Mouse (Mus musculus) forebrain, postnatal 0 days (tissue): ENCODE measurements at regions not wholly inside any gene's neighbourhood (a gene's known extent, or its start where the extent isn't known, plus 50 kb on each side); places are given as distances from the start of the nearest gene placed in this dataset.

ENCODE experiments used
- ATAC-seq: fragments of 200-750 bp; cut with Nextera tagmentation; 2 replicates; pipeline ENCODE4 v1.8.0; 2017; ENCODE audit warnings: mild to moderate bottlenecking, moderate library complexity
- DNase-seq: peaks from one replicate; pipeline ENCODE4 v3.0.0-alpha.2; 2015
- H3K27ac ChIP-seq: fragments of 300-500 bp; sonication (generic); 2 replicates; pipeline ENCODE4 v1.5.1; 2014; ENCODE audit warnings: low read depth, mild to moderate bottlenecking, antibody characterized with exemption, low read length, moderate library complexity, mixed read lengths
- H3K27me3 ChIP-seq: fragments of 300-500 bp; sonication (generic); 2 replicates; pipeline ENCODE4 v1.6.1; 2014; ENCODE audit warnings: mild to moderate bottlenecking, low read length, mixed read lengths; ENCODE audit not compliant: insufficient read depth
- H3K36me3 ChIP-seq: fragments of 300-500 bp; sonication (generic); 2 replicates; pipeline ENCODE4 v1.6.1; 2014; ENCODE audit warnings: mild to moderate bottlenecking, moderate library complexity; ENCODE audit not compliant: insufficient read depth
- H3K4me1 ChIP-seq: fragments of 300-500 bp; sonication (generic); 2 replicates; pipeline ENCODE4 v1.6.1; 2014; ENCODE audit warnings: antibody characterized with exemption; ENCODE audit not compliant: insufficient read depth
- H3K4me2 ChIP-seq: fragments of 300-500 bp; sonication (generic); 2 replicates; pipeline ENCODE4 v1.6.1; 2014; ENCODE audit warnings: low read depth, mild to moderate bottlenecking, moderate library complexity
- H3K4me3 ChIP-seq: fragments of 300-500 bp; sonication (generic); 2 replicates; pipeline ENCODE4 v1.5.1; 2014; ENCODE audit warnings: low read depth, low read length, mixed read lengths
- H3K9ac ChIP-seq: fragments of 300-500 bp; sonication (generic); 2 replicates; pipeline ENCODE4 v1.6.1; 2014; ENCODE audit warnings: mild to moderate bottlenecking
- H3K9me3 ChIP-seq: fragments of 300-500 bp; sonication (generic); 2 replicates; pipeline ENCODE4 v1.6.1; 2016; ENCODE audit warnings: low read length
- CTCF ChIP-seq: sonication (generic); IDR thresholded peaks from 2 replicates; pipeline ENCODE4 v1.5.1; 2016; ENCODE audit warnings: antibody characterized with exemption, control low read depth, low read depth
- WGBS: fragments of 180-500 bp; shearing (Covaris S2); extraction: QIAGEN DNeasy Blood & Tissue Kit; methylation state at CpG from one replicate; pipeline ENCODE4 v1.1.7; 2014; 5-methylcytosine and 5-hydroxymethylcytosine counted together

DNA sequence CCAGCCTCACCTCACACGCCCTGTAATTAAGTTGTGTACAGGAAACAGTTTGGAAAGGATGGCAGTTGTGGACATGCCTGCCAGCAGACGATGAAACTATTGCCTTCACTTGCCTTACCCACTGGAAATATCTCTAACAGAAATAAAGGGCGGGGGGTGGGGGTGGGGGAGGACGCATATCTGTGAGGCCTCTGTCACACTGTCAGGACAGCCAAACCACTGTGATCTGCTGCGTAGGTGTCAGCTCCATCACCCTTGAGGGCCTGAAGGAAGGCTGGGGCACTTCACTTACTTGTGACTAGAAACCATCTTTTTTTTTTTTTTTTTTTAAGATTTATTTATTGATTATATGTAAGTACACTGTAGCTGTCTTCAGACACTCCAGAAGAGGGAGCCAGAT, 106.8 kb upstream of the Bach2 start:
- TF ChIP-seq CTCF, result no peak
- Histone ChIP-seq H3K9me3 (no peaks in the 10 kb centered on the region), H3K27ac (no peak overlapping the region), H3K4me1 (no peaks in the 10 kb centered on the region), H3K4me2 (no peak overlapping the region), H3K27me3 (no peaks in the 10 kb centered on the region), H3K9ac (no peak overlapping the region), H3K36me3 (no peaks in the 10 kb centered on the region), H3K4me3 (no peak overlapping the region)
- 91% methylated on average over 5 of the region's 5 CpGs for WGBS
- no peak for DNase-seq
- ATAC-seq, result no peak

DNA sequence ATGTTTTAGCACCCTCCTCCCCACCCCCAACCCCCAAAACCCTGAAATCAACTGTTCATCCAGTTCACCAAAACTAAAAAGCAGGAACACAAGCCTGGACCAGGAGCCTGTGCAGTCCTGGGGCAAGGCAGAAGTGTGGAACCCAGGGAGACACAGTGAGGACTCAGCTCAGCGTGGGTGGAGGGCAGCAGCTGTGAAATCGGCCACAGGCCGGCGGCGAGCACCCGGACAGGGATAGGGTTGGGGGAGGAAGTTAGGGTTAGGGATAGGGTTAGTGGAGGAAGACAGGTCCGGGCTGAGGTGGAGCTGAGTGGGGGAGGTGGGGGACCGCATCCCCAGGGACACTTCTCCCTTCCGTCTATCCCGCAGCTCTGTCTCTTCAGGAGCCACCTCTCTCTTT, 102.5 kb upstream of the Bach2 start:
- 82% methylated on average over 10 of the region's 10 CpGs for WGBS
- Histone ChIP-seq H3K27ac (no peak overlapping the region), H3K9ac (no peak overlapping the region), H3K4me3 (no peak overlapping the region), H3K9me3 (no peaks in the 10 kb centered on the region), H3K27me3 (no peaks in the 10 kb centered on the region), H3K4me1 (no peaks in the 10 kb centered on the region), H3K36me3 (no peaks in the 10 kb centered on the region), H3K4me2 (no peak overlapping the region)
- DNase-seq (no peak), ATAC-seq (no peak)
- TF ChIP-seq CTCF, result no peak

DNA sequence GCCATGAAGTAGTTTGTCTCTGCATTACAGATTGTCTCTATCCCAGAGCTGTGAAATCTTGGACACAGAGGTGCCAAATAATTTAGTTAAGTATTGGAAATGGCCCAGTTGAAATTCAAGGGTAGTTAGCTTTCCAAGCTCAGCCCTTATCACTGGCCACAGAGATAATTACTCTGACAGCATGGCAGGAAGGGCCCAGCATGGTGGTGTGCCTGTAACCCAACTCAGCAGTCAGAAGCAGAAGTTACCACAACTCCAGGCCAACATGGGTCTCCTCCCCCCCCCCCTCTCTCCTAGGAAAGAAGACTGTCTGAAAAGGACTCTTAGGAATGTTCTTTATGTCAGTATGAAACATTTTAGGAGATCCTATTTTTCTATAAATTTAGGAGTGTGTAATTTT, 101.4 kb upstream of the Bach2 start:
- H3K4me1 ChIP-seq, result no peaks in the 10 kb centered on the region
- no peak overlapping the region for H3K9ac ChIP-seq
- TF ChIP-seq CTCF, result no peak
- H3K4me2 ChIP-seq, result no peak overlapping the region
- H3K9me3 ChIP-seq, result no peaks in the 10 kb centered on the region
- no peaks in the 10 kb centered on the region for H3K36me3 ChIP-seq
- H3K27ac ChIP-seq, result no peak overlapping the region
- H3K27me3 ChIP-seq, result no peaks in the 10 kb centered on the region
- DNase-seq (no peak), ATAC-seq (no peak)
- no peak overlapping the region for H3K4me3 ChIP-seq

DNA sequence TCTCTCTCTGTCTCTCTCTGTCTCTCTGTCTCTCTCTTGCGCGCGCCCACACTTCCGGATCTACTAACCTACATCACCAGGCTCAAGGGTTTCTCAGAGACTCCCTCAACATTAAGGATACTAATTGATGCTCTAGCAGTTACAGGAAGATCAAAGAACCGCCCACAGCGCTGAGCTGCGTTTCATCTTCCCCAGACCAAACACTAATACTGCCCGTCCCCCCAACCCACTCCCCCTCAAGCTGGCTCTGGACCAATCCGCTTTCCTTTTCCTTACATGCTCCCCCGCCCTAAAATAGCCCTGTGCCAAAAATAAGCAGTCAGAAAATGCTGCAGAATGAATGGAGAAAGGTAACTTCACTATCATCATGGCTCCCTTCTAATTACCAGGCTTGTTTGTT, 100.6 kb upstream of the Bach2 start:
- Histone ChIP-seq H3K27ac (no peak overlapping the region), H3K9ac (no peak overlapping the region), H3K4me2 (no peak overlapping the region), H3K9me3 (no peaks in the 10 kb centered on the region), H3K4me1 (no peaks in the 10 kb centered on the region), H3K27me3 (no peaks in the 10 kb centered on the region), H3K36me3 (no peaks in the 10 kb centered on the region), H3K4me3 (no peak overlapping the region)
- 51% methylated on average over 10 of the region's 10 CpGs for WGBS
- TF ChIP-seq CTCF, result no peak
- DNase-seq, result peak; percentile 49
- peak; percentile 62; the same call in 1 of the 2 replicates for ATAC-seq

DNA sequence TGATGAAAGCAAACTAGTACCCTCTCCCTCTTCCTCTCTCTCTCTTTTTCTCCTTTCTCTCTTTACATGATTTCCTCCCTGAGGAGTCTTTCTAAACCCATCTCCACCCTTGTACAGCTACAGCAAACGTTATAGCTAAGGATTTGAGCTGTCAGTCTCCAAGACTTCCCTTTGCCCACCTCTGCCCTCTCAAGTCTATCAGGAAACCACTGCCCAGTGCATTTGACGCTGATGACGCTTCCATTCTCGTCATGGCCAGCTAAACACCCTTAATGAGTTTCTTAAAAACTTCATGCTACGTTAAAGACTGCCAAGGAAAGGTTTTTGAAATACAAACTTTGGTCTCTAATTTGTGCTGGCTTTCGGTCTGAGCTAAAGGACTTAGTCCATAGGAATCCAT, 99.0 kb upstream of the Bach2 start:
- DNase-seq, result no peak
- 71% methylated on average over 6 of the region's 6 CpGs for WGBS
- H3K4me3 ChIP-seq, result no peak overlapping the region
- H3K9me3 ChIP-seq, result no peaks in the 10 kb centered on the region
- no peaks in the 10 kb centered on the region for H3K27me3 ChIP-seq
- H3K4me2 ChIP-seq, result no peak overlapping the region
- ATAC-seq, result no peak
- no peak overlapping the region for H3K27ac ChIP-seq
- H3K9ac ChIP-seq, result no peak overlapping the region
- H3K36me3 ChIP-seq, result no peaks in the 10 kb centered on the region
- no peak for TF ChIP-seq CTCF
- H3K4me1 ChIP-seq, result no peaks in the 10 kb centered on the region

DNA sequence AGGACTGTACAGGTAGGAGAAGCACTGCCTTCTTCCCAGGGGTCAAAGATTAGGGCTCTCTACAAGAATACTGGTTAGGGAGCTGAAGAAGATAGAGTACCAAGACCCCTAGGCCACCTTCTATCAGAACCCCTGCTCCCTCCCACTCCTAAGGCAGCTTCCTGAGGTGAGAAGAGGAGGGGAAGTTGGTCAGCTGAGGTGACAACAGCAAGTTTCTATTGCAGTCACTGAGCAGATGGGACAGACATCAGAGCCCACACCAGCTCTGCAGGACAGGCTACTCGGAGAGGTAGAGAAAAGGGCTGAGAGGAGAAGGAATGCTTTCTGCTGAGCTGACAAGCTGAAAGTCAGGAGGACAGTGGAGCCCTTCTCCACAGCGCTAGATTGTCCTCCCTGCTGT, 98.5 kb upstream of the Bach2 start:
- no peak overlapping the region for H3K4me3 ChIP-seq
- ATAC-seq (no peak), DNase-seq (no peak)
- H3K4me1 ChIP-seq, result no peaks in the 10 kb centered on the region
- no peaks in the 10 kb centered on the region for H3K36me3 ChIP-seq
- no peak overlapping the region for H3K27ac ChIP-seq
- TF ChIP-seq CTCF, result no peak
- WGBS, result 86% methylated on average over 2 of the region's 2 CpGs
- no peaks in the 10 kb centered on the region for H3K9me3 ChIP-seq
- no peak overlapping the region for H3K9ac ChIP-seq
- H3K4me2 ChIP-seq, result no peak overlapping the region
- H3K27me3 ChIP-seq, result no peaks in the 10 kb centered on the region

DNA sequence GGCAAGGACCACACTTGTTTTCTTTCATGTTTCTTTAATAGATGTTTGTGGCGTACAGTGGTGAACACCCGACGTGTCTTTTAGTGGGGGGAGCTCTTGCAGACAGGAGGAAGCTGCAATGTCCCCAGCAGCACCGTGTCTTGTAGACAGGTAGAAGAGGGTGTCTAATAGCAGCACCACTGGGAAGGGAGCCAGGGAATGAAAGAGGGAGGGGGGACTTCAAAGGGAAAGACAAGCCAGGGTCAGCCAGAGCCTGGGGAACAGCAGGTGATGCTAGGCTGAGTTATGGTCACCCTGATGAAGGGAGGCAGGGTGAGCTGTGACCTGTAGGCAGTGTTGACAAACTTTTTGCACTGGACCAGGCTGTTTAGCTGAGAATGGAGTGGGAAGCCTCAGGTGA, 96.4 kb upstream of the Bach2 start:
- Histone ChIP-seq H3K9ac (no peak overlapping the region), H3K27me3 (no peaks in the 10 kb centered on the region), H3K27ac (no peak overlapping the region), H3K4me1 (no peaks in the 10 kb centered on the region), H3K36me3 (no peaks in the 10 kb centered on the region), H3K9me3 (no peaks in the 10 kb centered on the region), H3K4me3 (no peak overlapping the region), H3K4me2 (no peak overlapping the region)
- TF ChIP-seq CTCF, result no peak
- DNase-seq (no peak), ATAC-seq (no peak)
- 62% methylated on average over 4 of the region's 4 CpGs for WGBS

DNA sequence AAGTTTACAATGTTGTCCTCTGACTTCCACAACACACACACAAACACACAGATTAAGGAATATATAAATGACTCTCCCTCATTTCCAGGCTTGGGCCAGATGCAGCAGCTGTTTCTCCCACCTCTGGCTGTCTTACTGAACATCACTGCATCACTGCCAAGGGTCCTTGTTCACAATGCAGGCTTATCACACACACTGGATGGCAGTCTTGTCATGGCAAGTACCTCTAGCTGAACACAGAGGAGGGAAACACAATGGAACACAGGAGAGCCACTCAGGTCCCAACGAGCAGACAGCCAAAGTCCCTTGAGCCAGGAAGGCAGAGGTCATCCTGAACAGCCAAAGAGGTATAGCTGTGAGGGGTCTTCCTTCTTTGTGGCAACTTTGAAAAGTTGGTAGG, 91.5 kb upstream of the Bach2 start:
- TF ChIP-seq CTCF, result peak; percentile 30
- H3K4me1 ChIP-seq, result no peaks in the 10 kb centered on the region; the same call in 1 of the 2 replicates
- ATAC-seq (no peak), DNase-seq (no peak)
- H3K27me3 ChIP-seq, result no peaks in the 10 kb centered on the region
- H3K4me3 ChIP-seq, result no peak overlapping the region
- H3K9ac ChIP-seq, result no peak overlapping the region
- H3K4me2 ChIP-seq, result no peak overlapping the region
- WGBS, result 32% methylated on average over 1 of the region's 1 CpGs
- no peak overlapping the region for H3K27ac ChIP-seq
- no peaks in the 10 kb centered on the region for H3K36me3 ChIP-seq
- H3K9me3 ChIP-seq, result no peaks in the 10 kb centered on the region
